Mouse (Mus musculus) lung, postnatal 0 days (tissue): ENCODE measurements around the gene Kit.

Experiments used
- CTCF ChIP-seq: IDR thresholded peaks from 2 replicates; pipeline ENCODE4 v1.5.1; 2016; ENCODE audit warnings: antibody characterized with exemption, mild to moderate bottlenecking
- EP300 ChIP-seq: IDR thresholded peaks from 2 replicates; pipeline ENCODE4 v1.6.1; 2016; ENCODE audit warnings: antibody characterized with exemption, mild to moderate bottlenecking, control low read depth

DNA sequence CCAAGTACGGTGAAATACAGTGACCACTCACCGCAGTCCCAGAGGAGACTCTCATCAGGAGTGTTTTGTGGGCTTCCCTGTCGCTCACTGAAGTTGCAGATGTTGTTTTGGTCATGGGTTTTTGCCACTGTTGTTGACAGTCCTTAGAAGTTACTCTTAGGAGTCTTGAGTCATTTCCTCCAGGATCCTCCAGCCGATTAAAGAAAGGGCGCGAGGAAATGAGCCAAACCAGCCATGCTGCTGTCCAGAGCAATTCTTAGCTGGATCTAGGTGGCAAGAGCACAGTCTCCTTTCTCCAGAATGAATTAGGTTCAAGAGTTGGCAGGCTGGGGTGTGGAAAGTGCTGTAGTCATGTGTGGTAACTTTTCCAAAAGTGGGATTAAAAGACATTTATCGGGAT is 3.4 kb downstream of the Kit start:
- TF ChIP-seq CTCF (no peak), EP300 (no peak)
